Mouse (Mus musculus) kidney, adult 2 months (tissue): ENCODE measurements around the gene Rpl32. TPM values are rescaled to one million over a fixed set of nuclear protein-coding genes. Genes with fewer than 3 reads are reported as not detected.

Experiments
- DNase-seq: peaks from one replicate; pipeline ENCODE4 v3.0.0; 2021
- H3K27ac ChIP-seq: fragments of 200-500 bp; 2 replicates; pipeline ENCODE4 v1.5.1; 2012; ENCODE audit warnings: low read depth, low read length, control low read depth, inconsistent platforms; ENCODE audit not compliant: insufficient read depth
- H3K27me3 ChIP-seq: fragments of 200-500 bp; replicated peaks from 2 replicates; pipeline ENCODE4 v1.6.1; 2012; ENCODE audit warnings: mild to moderate bottlenecking, moderate library complexity, low read length, inconsistent platforms; ENCODE audit not compliant: control insufficient read depth, insufficient read depth
- H3K36me3 ChIP-seq: fragments of 200-500 bp; 2 replicates; pipeline ENCODE4 v1.6.1; 2012; ENCODE audit warnings: mild to moderate bottlenecking, moderate library complexity, low read length, inconsistent platforms; ENCODE audit not compliant: control insufficient read depth, insufficient read depth
- H3K4me1 ChIP-seq: fragments of 200-500 bp; 2 replicates; pipeline ENCODE4 v1.6.1; 2011; ENCODE audit warnings: low read length; ENCODE audit not compliant: control insufficient read depth, insufficient read depth
- H3K4me3 ChIP-seq: fragments of 200-500 bp; 2 replicates; pipeline ENCODE4 v1.5.1; 2011; ENCODE audit warnings: mild to moderate bottlenecking, low read depth, low read length, control low read depth; ENCODE audit not compliant: insufficient read depth
- CTCF ChIP-seq: fragments of 200-500 bp; conservative IDR thresholded peaks from 2 replicates; pipeline ENCODE4 v1.5.1; 2011; ENCODE audit warnings: low read depth, mild to moderate bottlenecking, control low read depth, low read length, moderate library complexity, mixed read lengths; ENCODE audit not compliant: insufficient read depth, insufficient read length
- POLR2A ChIP-seq: fragments of 200-500 bp; IDR thresholded peaks from one replicate; pipeline ENCODE4 v1.6.1; 2011; ENCODE audit warnings: low read depth, low read length, control low read depth
- WGBS: fragments of 180-500 bp; shearing (Covaris S2); methylation state at CpG from one replicate; pipeline ENCODE4 v1.1.7; 2018; 5-methylcytosine and 5-hydroxymethylcytosine counted together
- polyA plus RNA-seq: library from polyadenylated mRNA; depleted of rRNA; stranded (reverse); fragments of >200 nt; gene quantifications from 2 replicates; pipeline ENCODE4 v1.2.3, GENCODE M21; 2012; rRNA removed

The Rpl32 gene
- 499 and 560 TPM in 2 replicates for polyA plus RNA-seq

DNA sequence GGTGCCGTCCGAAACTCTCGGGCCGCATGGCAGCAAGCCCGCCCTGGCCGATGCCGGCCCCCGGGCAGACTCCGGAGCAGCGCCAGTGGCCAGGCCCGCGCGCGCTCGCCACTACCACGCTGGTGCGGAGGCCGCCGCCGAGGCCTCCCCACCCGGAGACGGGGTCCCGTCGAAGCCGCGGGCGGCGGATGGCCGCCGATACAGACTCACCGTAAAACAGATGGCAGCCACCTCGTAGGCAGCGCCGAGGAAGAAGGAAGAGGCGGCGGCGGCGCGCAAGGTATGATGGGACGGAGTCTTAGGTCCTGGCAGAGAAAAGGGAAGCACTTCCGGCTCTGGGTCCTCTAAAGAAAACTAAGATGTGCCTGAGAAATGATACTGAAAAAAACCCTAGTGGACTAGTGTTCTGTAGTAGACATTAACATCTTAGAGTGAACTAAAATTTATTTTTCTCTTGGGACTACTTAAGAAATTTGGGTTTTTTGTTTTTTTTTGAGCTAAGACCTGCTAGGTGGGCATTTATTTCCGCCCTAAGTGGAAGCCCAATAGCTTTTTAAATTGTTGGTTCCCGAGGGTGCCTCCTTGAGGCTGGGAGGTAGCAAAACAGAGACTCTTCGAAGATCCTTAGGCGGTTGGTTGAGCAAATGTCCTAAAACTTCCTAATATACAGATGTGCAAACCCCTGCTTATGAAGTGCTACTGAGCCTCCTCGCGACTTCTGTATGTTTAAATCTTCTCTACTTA is at the start of gene Rpl32:
Gene Rpl32 (minus strand): TSS at position 260 of the 744 bp plus-strand sequence.
- H3K27ac ChIP-seq, result peak within 1 kb of the TSS; percentile 81
- H3K36me3 ChIP-seq, result no peaks in the 10 kb centered on the region
- DNase-seq, result peak; percentile 94
- peaks cover 8% of the 10 kb centered on the region; the same call in 1 of the 2 replicates for H3K4me1 ChIP-seq
- H3K27me3 ChIP-seq, result no peaks in the 10 kb centered on the region
- H3K4me3 ChIP-seq, result peak within 1 kb of the TSS; percentile 94
- peak; percentile 30 for TF ChIP-seq POLR2A
- TF ChIP-seq CTCF, result peak; percentile 51; the same call in 1 of the 2 replicates
- under 1% methylated on average over 47 of the region's 47 CpGs for WGBS

- TF ChIP-seq CTCF (no peak), POLR2A (no peak)
- peak; percentile 58 for DNase-seq
- Histone ChIP-seq H3K4me1 (peaks cover 35% of the 10 kb centered on the region), H3K27ac (peak overlapping the region; percentile 98), H3K4me3 (no peak overlapping the region), H3K27me3 (no peaks in the 10 kb centered on the region), H3K36me3 (no peaks in the 10 kb centered on the region)
- 52% methylated on average over 4 of the region's 4 CpGs for WGBS
These were observed 47.8 kb upstream of the Rpl32 start for GRCm38 (mm10) chr6:115856361-115856745.

DNA sequence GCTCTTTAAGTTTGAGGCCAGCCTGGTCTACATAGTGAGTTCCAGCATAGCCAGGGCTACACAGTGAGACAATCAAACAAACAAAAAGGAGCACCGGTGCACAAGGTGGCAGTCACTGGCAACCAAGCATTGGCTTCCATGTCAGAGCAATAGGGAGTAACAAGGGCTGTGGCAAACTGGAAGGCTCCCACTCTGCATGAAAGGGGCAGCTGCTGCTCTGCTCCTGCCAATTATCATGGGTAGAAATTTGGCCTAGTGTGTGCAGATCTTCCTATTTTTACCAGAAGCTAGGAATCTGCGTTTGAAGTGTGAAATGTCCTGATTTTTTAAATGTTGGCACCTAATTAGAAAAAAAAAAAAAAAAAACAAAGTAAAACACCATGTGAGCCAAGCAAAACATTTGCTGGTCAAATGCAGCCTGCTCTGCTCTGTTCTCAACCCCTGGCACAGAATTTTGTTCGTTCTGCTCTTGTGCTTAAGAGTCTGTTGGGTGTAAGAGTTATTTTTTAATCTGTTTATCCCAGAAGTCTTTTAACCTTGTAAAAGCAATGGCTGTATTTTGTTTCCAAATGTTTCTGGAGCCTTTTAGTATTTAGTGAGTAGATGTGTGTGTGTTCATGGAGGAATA is 47.3 kb upstream of the Rpl32 start:
- Histone ChIP-seq H3K4me3 (no peak overlapping the region), H3K27ac (peak overlapping the region; percentile 98), H3K36me3 (no peaks in the 10 kb centered on the region), H3K27me3 (no peaks in the 10 kb centered on the region), H3K4me1 (peaks cover 35% of the 10 kb centered on the region)
- TF ChIP-seq POLR2A (no peak), CTCF (no peak)
- 35% methylated on average over 3 of the region's 3 CpGs for WGBS
- DNase-seq, result peak; percentile 80

- no peak overlapping the region for H3K4me3 ChIP-seq
- H3K36me3 ChIP-seq, result no peaks in the 10 kb centered on the region
- 76% methylated on average over 2 of the region's 2 CpGs for WGBS
- peaks cover 34% of the 10 kb centered on the region for H3K4me1 ChIP-seq
- no peak overlapping the region for H3K27ac ChIP-seq
- no peaks in the 10 kb centered on the region for H3K27me3 ChIP-seq
- no peak for DNase-seq
- no peak for TF ChIP-seq POLR2A
- peak; percentile 34; the same call in 1 of the 2 replicates for TF ChIP-seq CTCF
These were observed 45.9 kb upstream of the Rpl32 start for GRCm38 (mm10) chr6:115854432-115854831.

DNA sequence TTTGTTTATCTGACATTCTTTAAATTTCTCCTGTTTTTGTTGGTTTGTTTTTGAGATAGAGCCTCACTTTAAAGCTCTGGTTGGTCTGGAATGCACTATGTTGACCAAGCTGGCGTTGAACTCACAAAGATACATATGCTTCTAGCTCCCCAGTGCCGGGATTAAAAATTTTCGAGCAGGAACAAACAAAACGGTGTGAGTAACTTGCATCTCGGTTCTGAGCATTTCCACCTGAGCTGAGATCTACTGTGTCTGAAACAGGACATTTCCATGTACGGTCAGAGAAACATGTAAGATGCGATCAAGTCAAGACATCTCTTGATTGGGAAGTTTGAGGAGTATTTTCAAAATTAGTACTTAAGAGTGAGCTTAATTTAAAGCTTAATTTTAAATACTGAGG is 45.4 kb upstream of the Rpl32 start:
- no peak for TF ChIP-seq CTCF
- TF ChIP-seq POLR2A, result no peak
- Histone ChIP-seq H3K4me3 (peak overlapping the region; percentile 74), H3K27me3 (no peaks in the 10 kb centered on the region), H3K27ac (peak overlapping the region; percentile 57), H3K4me1 (peaks cover 29% of the 10 kb centered on the region), H3K36me3 (no peaks in the 10 kb centered on the region)
- 43% methylated on average over 7 of the region's 7 CpGs for WGBS
- no peak for DNase-seq

DNA sequence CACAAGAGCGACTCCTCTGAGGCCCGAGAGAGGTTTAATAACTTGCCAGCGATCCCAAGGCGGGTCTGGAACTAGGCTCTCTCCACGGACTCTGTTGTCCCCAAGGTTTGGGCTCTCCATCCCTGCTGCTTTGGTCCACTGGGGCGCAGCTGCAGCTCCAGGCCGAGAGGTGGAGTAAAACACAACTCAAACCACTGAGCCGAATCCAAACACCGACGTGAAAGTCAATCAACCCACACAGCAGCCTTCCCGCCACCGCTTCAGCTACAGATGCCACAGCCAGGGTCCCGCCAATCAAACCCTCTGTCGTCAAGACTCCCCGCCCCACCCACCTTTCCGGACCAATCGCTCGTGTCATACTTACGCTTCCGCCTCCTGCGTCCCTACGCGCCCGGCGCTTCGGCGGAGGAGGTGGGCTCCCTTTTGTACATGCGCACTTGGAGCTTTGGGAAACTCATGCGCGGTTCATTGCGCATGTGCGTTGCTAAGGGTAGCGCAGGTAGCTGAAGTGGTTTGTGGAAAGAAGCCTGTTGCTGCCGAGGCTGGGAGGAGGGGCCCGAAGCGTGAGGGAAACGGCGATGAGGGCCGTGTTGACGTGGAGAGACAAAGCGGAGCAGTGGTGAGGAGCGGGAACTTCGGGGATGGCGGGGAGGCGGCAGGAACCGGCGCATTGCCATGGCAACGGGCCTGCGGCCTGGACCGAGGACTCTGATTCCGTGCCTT is 44.7 kb upstream of the Rpl32 start, which contains the start of the genes Mbd4 and Ift122:
Gene Mbd4 (minus strand): TSS at position 281 of the 723 bp plus-strand sequence.
Gene Ift122 (plus strand): TSS at position 380 of the 723 bp plus-strand sequence.
- peak within 1 kb of the TSS; percentile 74 for H3K4me3 ChIP-seq
- peak; percentile 69 for TF ChIP-seq CTCF
- no peak for TF ChIP-seq POLR2A
- peak within 1 kb of the TSS; percentile 57 for H3K27ac ChIP-seq
- DNase-seq, result peak; percentile 100
- H3K27me3 ChIP-seq, result no peaks in the 10 kb centered on the region
- H3K36me3 ChIP-seq, result no peaks in the 10 kb centered on the region
- H3K4me1 ChIP-seq, result peaks cover 27% of the 10 kb centered on the region
- under 1% methylated on average over 51 of the region's 51 CpGs for WGBS

GRCm38 (mm10) chr6:115852446-115853090 is 44.0 kb upstream of the Rpl32 start:
- 8% methylated on average over 20 of the region's 20 CpGs for WGBS

More at GRCm38 (mm10) chr6:115852446-115853090, 44.0 kb upstream of the Rpl32 start:
- TF ChIP-seq CTCF (no peak), POLR2A (no peak)
- peak overlapping the region; percentile 46 for H3K4me3 ChIP-seq
- no peaks in the 10 kb centered on the region for H3K36me3 ChIP-seq
- peak overlapping the region; percentile 6; the same call in 1 of the 2 replicates for H3K27ac ChIP-seq
- H3K4me1 ChIP-seq, result peaks cover 23% of the 10 kb centered on the region
- H3K27me3 ChIP-seq, result no peaks in the 10 kb centered on the region
- no peak for DNase-seq
